Mouse (Mus musculus) neural tube, embryonic 14.5 days (tissue): ENCODE data around the gene Egfl8. TPM values are rescaled to one million over a fixed set of nuclear protein-coding genes. Genes with fewer than 3 reads are reported as not detected.

Source experiments
- ATAC-seq: fragments of 200-750 bp; cut with Nextera tagmentation; 2 replicates; pipeline ENCODE4 v1.8.0; 2017; ENCODE audit warnings: low read depth, mild to moderate bottlenecking, moderate TSS enrichment, moderate library complexity
- H3K27ac ChIP-seq: fragments of 300-500 bp; sonication (generic); 2 replicates; pipeline ENCODE4 v1.5.1; 2014; ENCODE audit warnings: low read depth, mild to moderate bottlenecking, control low read depth, low read length, moderate library complexity, mixed read lengths
- H3K27me3 ChIP-seq: fragments of 300-500 bp; sonication (generic); 2 replicates; pipeline ENCODE4 v1.6.1; 2014; ENCODE audit warnings: low read length; ENCODE audit not compliant: control insufficient read depth, insufficient read depth
- H3K36me3 ChIP-seq: fragments of 300-500 bp; sonication (generic); 2 replicates; pipeline ENCODE4 v1.6.1; 2014; ENCODE audit warnings: low read length, mixed read lengths; ENCODE audit not compliant: control insufficient read depth, insufficient read depth
- H3K4me1 ChIP-seq: fragments of 300-500 bp; sonication (generic); 2 replicates; pipeline ENCODE4 v1.6.1; 2014; ENCODE audit warnings: low read length; ENCODE audit not compliant: control insufficient read depth, insufficient read depth
- H3K4me2 ChIP-seq: fragments of 300-500 bp; sonication (generic); 2 replicates; pipeline ENCODE4 v1.6.1; 2014; ENCODE audit warnings: mild to moderate bottlenecking, low read depth, low read length, control low read depth
- H3K4me3 ChIP-seq: fragments of 300-500 bp; sonication (generic); 2 replicates; pipeline ENCODE4 v1.5.1; 2014; ENCODE audit warnings: low read depth, low read length, control low read depth, mixed read lengths
- H3K9ac ChIP-seq: fragments of 300-500 bp; sonication (generic); replicated peaks from 2 replicates; pipeline ENCODE4 v1.6.1; 2014; ENCODE audit warnings: low read depth, mild to moderate bottlenecking, control low read depth, low read length, mixed read lengths
- H3K9me3 ChIP-seq: fragments of 300-500 bp; sonication (generic); 2 replicates; pipeline ENCODE4 v1.6.1; 2016; ENCODE audit warnings: low read length; ENCODE audit not compliant: control insufficient read depth
- WGBS: fragments of 180-500 bp; shearing (Covaris S2); extraction: QIAGEN DNeasy Blood & Tissue Kit; methylation state at CpG from one replicate; pipeline ENCODE4 v1.1.7; 2014; 5-methylcytosine and 5-hydroxymethylcytosine counted together
- polyA plus RNA-seq: library from polyadenylated mRNA; unstranded; fragments of >200 nt; fragmentation: Nextera tagmentation; extraction: Ambion mirVana; gene quantifications from 2 replicates; pipeline ENCODE4 v1.2.1, GENCODE M21; 2014

Gene Egfl8
- polyA plus RNA-seq, 1 experiment from 2014 or later, result 6.0 TPM

DNA sequence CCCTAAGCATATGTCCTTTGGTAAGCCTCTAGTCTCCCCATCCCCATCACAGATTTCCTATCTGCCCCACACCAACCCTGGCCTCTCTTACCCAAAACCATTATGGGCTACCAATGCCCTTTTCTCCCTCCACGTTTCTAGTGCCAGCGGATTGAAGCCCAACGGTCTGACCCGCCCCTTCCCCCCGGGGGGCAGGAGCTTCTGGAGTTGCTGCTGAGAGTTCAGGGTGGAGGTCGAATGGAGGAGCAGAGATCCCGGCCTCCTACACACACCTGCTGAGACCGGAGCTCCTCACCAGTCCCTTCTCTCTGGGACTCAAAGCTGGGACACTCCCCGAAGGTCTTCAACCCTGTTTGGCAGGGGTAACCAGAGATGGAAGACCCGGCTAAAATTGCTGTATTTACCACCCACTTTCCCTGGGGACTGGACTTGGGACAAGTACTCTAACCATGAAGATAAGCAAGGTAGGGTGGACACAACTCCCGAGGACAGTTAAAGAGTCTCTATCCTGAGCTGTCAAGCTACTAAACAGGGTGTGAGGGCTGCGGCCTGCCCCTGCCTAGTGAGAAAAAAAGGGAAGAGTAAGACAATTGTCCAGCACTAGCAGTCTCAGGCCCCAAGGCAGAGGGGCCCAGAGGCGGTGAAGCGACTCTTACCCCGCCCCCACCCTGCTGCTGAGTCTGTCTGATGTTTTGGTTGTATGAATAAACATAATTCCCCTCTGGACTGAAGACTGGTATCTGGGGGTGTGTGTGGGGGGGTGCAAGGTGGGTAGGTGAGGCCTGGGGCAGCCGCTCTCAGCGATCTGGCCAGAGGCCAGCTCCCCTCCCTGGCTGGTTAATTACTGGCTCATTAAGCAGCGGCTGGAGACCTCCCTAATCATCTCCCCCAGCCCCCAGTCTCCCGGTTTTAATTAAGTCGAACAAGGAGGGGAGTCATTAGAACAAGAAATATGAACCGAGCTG, 24.5 kb downstream of the Egfl8 start, which contains the start of gene Pbx2:
Pbx2 (plus strand) TSS at position 238 of the 965 bp plus-strand sequence.
- Histone ChIP-seq H3K4me3 (peak within 1 kb of the TSS; percentile 64), H3K4me2 (peak within 1 kb of the TSS; percentile 82), H3K27me3 (no peaks in the 10 kb centered on the region; the same call in 1 of the 2 replicates), H3K9ac (peak within 1 kb of the TSS; percentile 67), H3K27ac (peak within 1 kb of the TSS; percentile 95), H3K9me3 (no peaks in the 10 kb centered on the region), H3K4me1 (peaks cover 35% of the 10 kb centered on the region), H3K36me3 (peaks cover 11% of the 10 kb centered on the region; the same call in 1 of the 2 replicates)
- ATAC-seq, result 0 out of 2 replicates have a peak, but pooled peaks have one; percentile 0
- WGBS, result 3% methylated on average over 21 of the region's 21 CpGs

GRCm38 (mm10) chr17:34590154-34590987, 25.4 kb downstream of the Egfl8 start:
- Histone ChIP-seq H3K4me3 (no peak overlapping the region), H3K4me1 (peaks cover 44% of the 10 kb centered on the region), H3K27me3 (no peaks in the 10 kb centered on the region; the same call in 1 of the 2 replicates), H3K9me3 (no peaks in the 10 kb centered on the region), H3K4me2 (peak overlapping the region; percentile 82; the same call in 1 of the 2 replicates), H3K27ac (peak overlapping the region; percentile 95; the same call in 1 of the 2 replicates), H3K36me3 (peaks cover 6% of the 10 kb centered on the region; the same call in 1 of the 2 replicates), H3K9ac (no peak overlapping the region)
- WGBS, result 64% methylated on average over 15 of the region's 15 CpGs
- no peak for ATAC-seq

DNA sequence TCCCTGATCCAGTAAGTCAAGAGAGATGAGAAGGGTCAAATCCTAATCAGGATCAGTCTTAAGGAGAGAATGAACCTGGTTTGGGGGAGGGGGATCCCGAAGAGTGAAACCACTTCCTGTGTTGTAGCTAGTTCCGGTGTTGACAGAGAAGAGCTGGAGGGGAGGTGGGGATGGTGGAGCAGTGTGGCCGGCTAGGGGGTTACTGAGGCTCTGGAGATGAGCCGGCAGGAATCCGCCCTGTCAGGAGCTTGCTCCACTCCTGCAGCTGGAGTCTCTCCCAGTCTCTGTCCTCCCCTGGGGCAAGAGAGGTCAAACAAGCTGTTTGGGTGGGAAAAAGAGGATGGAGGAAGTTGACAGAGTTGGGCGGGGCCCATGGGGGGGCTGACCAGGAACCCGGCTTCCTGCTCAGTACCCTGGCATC, 26.1 kb downstream of the Egfl8 start, which contains the start of gene Gpsm3:
Gpsm3 (plus strand) TSS at position 126 of the 421 bp plus-strand sequence.
- no peaks in the 10 kb centered on the region for H3K36me3 ChIP-seq
- H3K4me1 ChIP-seq, result peaks cover 44% of the 10 kb centered on the region
- 26% methylated on average over 7 of the region's 7 CpGs for WGBS
- no peak within 1 kb of the TSS for H3K9ac ChIP-seq
- H3K27me3 ChIP-seq, result no peaks in the 10 kb centered on the region; the same call in 1 of the 2 replicates
- H3K4me2 ChIP-seq, result no peak within 1 kb of the TSS
- no peak for ATAC-seq
- H3K4me3 ChIP-seq, result no peak within 1 kb of the TSS
- no peaks in the 10 kb centered on the region for H3K9me3 ChIP-seq
- H3K27ac ChIP-seq, result no peak within 1 kb of the TSS

GRCm38 (mm10) chr17:34589206-34589605, 26.6 kb downstream of the Egfl8 start:
- H3K27ac ChIP-seq, result no peak overlapping the region
- 52% methylated on average over 7 of the region's 7 CpGs for WGBS
- H3K27me3 ChIP-seq, result no peaks in the 10 kb centered on the region; the same call in 1 of the 2 replicates
- ATAC-seq, result no peak
- H3K4me2 ChIP-seq, result no peak overlapping the region
- no peak overlapping the region for H3K4me3 ChIP-seq
- peaks cover 40% of the 10 kb centered on the region for H3K4me1 ChIP-seq
- no peak overlapping the region for H3K9ac ChIP-seq
- H3K36me3 ChIP-seq, result no peaks in the 10 kb centered on the region
- H3K9me3 ChIP-seq, result no peaks in the 10 kb centered on the region

DNA sequence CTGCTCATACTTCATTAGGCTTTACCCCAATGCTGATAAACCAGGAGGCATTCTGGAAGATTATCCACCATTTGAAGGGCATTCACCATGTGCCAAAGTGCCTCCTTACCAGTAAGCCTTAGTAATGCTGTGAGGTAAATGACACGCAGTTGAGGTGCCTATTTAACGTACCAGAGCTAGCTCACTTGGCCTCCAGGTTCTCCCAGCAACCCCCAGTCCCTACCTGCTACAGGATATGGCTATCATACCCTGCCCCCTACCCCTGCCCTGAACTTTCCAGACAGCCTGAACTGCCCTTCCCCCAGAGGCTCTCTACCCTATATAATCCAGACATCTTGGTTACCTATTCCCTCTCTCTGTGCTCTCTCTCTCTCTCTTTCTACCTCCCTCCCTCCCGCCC, 27.0 kb downstream of the Egfl8 start:
- Histone ChIP-seq H3K9me3 (no peaks in the 10 kb centered on the region), H3K4me2 (no peak overlapping the region), H3K27ac (no peak overlapping the region), H3K4me1 (peaks cover 36% of the 10 kb centered on the region), H3K9ac (no peak overlapping the region), H3K36me3 (no peaks in the 10 kb centered on the region), H3K27me3 (no peaks in the 10 kb centered on the region; the same call in 1 of the 2 replicates), H3K4me3 (no peak overlapping the region)
- ATAC-seq, result no peak
- WGBS, result 72% methylated on average over 3 of the region's 3 CpGs

DNA sequence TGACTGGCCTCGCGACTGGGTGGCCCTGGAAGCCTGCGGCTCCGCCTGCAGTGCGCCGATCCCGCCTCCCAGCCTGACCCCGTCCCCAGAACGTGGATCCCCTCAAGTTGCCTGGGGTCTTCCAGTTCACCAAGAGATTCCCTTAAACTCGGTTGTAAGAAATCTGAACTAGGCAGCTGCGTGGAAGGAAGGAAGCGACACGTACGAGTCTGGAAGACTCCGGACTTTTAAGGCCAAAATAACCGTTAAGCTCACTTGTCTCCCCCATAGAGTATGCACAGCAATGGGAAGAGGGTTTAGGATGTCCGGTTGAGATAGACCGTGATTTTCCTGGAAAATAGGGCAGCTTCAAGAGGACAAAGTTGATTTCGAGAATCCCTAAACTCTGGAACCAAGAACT, 28.0 kb downstream of the Egfl8 start:
- Histone ChIP-seq H3K4me2 (peak overlapping the region; percentile 96), H3K9me3 (no peaks in the 10 kb centered on the region), H3K4me1 (peaks cover 26% of the 10 kb centered on the region), H3K9ac (peak overlapping the region; percentile 83), H3K4me3 (peak overlapping the region; percentile 70), H3K36me3 (no peaks in the 10 kb centered on the region), H3K27ac (peak overlapping the region; percentile 99), H3K27me3 (no peaks in the 10 kb centered on the region; the same call in 1 of the 2 replicates)
- 5% methylated on average over 19 of the region's 19 CpGs for WGBS
- ATAC-seq, result no peak

DNA sequence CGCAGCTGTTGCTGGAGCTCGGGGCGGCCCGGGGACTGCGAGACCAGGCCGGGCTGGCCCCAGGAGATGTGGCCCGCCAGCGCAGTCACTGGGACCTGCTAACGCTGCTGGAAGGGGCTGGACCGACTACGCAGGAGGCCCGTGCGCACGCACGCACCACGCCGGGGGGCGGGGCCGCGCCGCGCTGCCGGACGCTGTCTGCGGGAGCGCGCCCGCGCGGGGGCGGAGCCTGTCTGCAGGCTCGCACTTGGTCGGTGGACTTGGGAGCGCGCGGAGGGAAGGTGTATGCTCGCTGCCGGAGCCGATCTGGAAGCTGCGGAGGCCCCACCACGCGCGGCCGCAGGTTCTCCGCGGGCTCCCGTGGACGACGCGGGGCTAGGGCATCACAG, 28.4 kb downstream of the Egfl8 start:
- WGBS, result under 1% methylated on average over 39 of the region's 50 CpGs
- H3K9ac ChIP-seq, result peak overlapping the region; percentile 83
- no peaks in the 10 kb centered on the region for H3K9me3 ChIP-seq
- H3K36me3 ChIP-seq, result no peaks in the 10 kb centered on the region
- ATAC-seq, result peak; percentile 80
- peak overlapping the region; percentile 99 for H3K27ac ChIP-seq
- H3K4me3 ChIP-seq, result peak overlapping the region; percentile 70
- no peaks in the 10 kb centered on the region; the same call in 1 of the 2 replicates for H3K27me3 ChIP-seq
- peaks cover 26% of the 10 kb centered on the region for H3K4me1 ChIP-seq
- H3K4me2 ChIP-seq, result peak overlapping the region; percentile 96

GRCm38 (mm10) chr17:34586796-34587422, 28.9 kb downstream of the Egfl8 start:
- WGBS, result under 1% methylated on average over 37 of the region's 38 CpGs
- ATAC-seq, result peak; percentile 77

More at GRCm38 (mm10) chr17:34586796-34587422, 28.9 kb downstream of the Egfl8 start:
- Histone ChIP-seq H3K4me3 (peak overlapping the region; percentile 70), H3K4me2 (peak overlapping the region; percentile 96), H3K9ac (peak overlapping the region; percentile 83), H3K36me3 (no peaks in the 10 kb centered on the region), H3K27me3 (no peaks in the 10 kb centered on the region), H3K4me1 (peaks cover 26% of the 10 kb centered on the region), H3K27ac (peak overlapping the region; percentile 99), H3K9me3 (no peaks in the 10 kb centered on the region)
